Mouse (Mus musculus) kidney, adult 9 months (tissue): ENCODE measurements around the gene Tex9.
A peak's percentile ranks its signal among the peaks of the same experiment; 100 is the strongest.
"Not testable (repeated sequence)": the region's sequence is repeated elsewhere in the genome, so short reads cannot be mapped to it uniquely, and the experiment has no call there.

Experiments
- DNase-seq: peaks from one replicate; pipeline ENCODE4 v3.0.0; 2022

Gene Tex9

DNA sequence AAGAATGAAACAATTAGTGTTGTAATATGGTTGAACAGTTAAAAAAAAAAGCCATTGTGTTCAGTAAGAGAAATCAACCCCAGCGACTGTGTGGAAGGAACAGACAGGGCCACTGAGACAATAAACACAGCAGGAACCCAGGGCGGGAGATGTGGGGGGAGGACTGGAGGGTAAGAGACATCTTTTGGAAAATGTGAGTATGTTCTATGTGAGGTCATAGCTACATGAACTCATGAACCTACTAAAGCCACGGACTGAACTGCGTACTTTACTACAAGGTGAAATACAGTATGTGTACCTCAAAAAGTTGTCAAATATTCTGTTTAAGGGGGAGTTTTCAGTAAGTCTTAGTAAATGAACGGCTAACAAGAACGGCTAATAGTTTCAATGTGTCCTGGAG, 14.7 kb downstream of the Tex9 start:
- no peak for DNase-seq

DNA sequence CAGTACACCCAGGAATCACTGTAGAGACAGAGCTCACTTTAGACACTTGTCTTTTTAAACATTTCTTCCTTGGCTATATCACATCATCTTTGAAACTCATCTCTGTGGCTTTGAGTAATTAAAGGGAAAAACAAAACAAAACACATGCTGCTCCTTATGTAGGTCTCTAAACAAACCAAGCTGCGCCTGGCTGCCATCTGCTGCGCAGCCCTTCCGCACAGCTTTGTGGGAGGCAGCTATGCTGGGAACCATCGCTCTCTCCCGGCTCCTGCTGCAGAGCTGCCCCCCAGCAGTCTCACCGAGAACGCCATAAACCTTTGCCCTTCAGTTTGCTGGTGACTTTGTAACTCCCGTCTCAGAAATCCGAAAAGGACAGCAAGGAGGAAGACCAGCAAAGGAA, 16.5 kb downstream of the Tex9 start:
- no peak for DNase-seq

DNA sequence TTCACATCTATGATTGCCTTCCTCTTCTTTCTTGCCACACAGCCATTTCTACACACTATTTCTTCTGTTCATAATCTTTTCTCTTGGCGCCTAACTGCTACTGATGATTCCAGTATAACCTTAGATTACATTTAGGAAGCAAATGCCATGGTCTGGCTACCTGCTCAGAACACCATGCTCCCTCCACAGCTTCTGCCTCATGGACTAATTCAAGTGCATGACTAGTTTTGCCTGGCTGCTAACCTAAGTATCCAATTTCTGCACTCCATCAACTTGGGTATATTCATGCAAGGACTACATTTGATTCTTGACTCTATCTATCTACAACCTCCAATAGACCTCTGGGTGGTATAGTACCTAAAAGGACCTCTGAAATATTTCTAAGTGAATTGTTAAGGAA, 22.2 kb downstream of the Tex9 start:
- DNase-seq = no peak

DNA sequence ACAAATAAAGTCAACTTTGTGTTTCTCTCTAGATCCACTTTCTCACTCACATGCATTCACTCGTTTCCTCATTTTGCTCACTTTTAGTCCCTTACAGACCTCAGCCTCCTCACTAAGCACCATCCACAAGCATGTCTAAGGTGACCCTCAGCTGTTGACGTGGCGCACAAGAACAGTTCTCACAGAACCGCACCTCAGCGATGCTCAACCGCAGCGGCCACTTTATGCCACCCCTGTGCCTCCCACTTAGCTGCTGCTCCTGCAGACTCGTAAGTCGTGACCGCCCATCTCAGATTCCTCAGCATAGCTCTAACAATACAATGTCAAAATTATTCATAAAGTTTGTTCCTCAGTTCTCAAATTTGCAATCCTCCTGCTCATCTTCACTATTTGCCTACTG, 23.4 kb downstream of the Tex9 start:
- no peak for DNase-seq

DNA sequence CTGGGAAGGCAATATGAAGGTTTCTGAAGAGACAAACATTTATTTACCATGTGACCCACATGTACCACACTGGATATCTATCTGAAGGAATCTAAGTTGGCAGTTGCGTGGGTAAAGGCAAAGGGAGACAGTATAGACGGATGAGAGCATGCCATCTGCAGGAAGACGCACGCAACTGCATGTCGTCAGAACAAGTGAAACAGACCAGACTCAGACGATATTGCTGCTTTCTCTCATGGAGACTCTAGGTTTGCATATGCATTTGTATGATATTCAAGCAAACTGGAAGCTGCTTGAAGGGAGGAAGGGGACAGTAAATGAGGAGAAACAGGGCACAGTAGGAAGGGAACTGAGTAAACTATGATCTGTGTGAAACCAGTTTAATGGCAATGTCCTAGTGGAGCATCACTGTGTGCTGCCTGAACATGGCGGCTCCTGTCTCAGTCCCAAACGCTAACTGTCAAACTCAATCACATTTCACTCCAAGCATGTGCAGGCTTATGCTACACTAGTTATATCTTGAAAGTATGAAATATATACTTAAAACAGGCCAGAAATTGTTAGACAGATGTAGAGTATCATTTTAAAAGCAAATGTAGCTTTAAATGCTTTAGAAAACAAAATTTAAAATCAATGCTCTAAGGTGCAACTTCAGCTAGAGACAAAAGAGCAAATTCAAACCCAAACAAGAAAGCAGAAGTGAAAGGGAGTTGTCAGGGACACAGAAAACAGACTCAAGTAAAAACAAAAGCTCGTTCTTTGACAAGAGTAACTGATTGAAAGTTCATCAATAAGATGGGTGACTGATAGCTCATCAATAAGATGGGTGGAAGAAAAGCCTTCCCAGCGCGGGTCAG, 24.2 kb downstream of the Tex9 start:
- no peak for DNase-seq

DNA sequence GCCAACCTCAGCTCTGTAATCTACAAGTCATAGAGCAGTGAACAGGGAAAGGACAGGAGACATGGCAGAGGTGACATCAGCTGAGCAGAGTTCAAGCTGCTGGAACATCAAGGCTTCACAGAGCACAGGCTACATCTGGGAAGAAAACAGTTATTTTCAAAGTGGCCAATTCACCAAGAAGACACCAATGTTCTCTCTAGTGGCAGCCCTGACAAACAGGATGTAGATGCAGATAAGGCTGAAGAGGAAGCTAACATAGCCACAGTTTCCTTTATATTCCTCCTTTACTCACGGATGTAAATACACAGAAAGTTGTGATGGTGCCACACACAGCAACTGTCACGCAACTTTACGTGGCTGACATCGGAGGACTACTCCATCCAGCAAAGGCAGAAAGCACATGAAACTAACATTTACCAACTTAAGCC, 26.2 kb downstream of the Tex9 start:
- DNase-seq = no peak

DNA sequence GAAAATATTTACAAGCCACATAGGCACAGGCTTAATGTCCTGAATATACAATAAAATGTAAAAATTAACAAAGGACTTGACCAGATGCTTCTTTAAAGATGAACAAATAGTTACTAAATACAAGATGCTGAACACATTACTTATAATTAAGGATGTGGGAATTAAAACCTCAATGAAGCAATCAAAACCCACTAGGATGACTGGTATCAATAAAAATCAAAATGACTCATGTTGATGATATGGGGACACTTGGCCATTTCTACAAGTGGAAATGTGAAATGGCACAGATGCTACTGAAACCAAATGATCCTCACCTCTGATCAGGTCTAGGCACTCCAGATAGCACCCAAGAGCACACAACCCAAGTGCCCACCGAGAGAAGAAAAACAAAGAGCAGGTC, 27.2 kb downstream of the Tex9 start:
- no peak for DNase-seq

DNA sequence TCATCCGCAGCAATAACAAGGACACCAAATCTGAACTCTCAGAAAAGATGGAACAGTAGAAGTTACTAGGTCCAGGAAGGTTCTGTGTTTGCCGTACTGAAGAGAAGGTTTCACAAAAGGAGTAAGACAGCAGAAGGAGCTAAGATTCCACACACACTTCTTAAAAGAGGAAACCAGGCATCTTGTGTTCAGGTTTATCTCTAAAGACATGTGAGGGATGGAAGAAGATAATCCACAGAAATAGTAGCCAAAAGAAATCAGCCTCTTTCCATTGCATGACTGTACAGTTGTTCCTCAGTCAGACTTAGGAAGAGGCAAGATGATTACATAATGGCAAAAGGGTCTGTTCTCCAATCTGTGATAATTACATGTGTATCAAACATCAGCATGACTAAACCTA, 29.6 kb downstream of the Tex9 start:
- DNase-seq = no peak

DNA sequence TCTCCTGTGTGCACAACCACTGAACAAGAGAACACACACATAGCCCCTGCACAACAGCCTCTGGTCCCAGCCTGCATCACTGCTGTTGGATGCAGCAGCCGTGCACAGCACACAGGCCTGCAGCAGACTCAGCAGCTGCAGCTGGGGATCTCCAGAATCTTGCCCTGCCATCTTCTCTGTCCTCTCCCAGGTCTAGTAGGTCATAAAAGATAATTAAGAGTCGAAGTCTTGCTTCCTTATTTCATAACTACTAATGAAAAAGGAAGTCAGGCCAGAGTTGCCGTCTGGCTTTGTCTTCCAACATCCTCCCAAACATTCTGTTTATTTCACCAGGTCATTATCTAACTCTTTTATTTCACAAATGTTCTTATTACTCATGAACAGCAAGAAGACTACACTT, 31.2 kb downstream of the Tex9 start:
- DNase-seq = no peak

DNA sequence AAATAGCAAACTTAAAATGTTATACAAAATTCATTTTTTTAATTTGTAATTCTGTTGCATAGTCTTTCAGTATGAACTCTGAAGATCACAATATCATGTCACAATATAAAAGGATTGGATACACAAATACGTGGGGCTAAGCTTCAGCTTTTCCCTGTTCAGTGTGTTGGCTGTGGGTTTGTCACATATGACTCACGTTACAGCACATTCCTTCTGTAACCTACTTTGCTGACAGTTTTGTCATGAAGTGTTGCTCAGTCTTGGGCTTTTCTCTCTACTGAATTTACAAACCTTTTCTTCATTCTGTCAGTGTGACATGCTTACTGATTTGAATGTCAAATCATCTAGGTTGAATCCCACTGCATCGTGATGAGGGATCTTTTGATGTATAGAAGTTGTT, 32.3 kb downstream of the Tex9 start:
- no peak for DNase-seq

DNA sequence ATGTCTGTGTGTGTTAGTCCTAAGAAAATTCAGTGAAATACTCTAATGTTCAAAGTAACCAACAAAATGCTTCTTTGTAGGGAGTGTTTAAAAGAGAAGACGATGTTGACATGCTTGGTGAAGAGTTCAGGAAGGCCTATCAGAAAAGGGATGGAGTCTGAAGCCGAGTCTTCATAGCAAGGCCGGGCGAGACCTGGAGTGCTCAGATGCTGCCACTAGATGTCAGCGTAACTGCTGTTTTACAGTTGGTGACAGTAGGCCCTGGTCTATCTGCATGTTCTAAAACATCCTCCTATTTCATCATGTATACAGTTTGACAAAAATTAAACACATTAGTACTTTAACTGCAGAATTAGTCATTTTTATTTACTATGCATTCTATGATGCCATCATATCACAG, 33.8 kb downstream of the Tex9 start:
- peak; percentile 71 for DNase-seq

DNA sequence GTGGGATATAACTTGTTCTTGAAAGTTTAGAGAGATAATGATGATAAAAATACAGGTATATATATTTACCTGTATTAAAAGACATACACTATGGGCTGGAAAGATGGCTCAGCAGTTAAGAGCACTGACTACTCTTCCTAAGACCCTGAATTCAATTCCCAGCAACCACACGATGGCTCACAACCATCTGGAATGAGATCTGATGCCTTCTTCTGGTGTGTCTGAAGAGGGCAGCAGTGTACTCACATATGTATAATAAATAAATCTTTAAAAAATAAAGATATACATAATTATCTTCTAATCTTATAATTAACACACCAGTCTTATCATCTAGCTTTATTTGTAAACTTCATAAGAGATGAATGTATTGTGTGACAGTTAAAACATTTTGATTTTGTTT, 35.6 kb downstream of the Tex9 start:
- no peak for DNase-seq

DNA sequence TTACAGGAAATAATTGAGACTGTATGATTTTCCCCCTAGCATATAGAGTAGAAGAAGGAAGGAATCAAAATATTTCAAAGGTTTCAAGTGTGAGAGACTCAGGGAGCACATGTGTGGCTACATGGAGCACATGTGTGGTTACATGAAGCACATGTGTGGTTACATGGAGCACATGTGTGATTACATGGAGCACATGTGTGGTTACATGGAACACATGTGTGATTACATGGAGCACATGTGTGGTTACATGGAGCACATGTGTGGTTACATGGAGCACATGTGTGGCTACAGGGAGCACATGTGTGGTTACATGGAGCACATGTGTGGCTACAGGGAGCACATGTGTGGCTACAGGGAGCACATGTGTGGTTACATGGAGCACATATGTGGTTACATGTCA, 37.7 kb downstream of the Tex9 start:
- not testable (repeated sequence) for DNase-seq

DNA sequence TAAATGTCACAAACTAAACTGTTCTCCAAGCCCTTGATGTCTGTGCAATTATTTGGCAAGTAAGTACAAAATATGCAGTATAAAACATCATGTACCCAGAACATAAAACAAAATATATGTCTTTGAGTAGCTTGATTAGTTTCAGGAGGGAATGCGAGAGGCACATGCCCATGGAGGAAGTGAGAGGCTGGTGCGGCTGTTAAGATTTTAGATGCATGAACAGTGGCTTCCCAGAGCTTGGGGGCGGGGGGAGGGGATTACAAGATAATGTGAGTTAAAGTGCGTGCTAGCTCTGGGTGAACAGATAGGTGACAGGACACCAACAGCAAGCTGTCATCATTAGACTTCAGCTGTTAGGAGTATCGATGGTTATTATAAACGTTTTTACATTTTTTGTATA, 40.9 kb downstream of the Tex9 start:
- DNase-seq = no peak

DNA sequence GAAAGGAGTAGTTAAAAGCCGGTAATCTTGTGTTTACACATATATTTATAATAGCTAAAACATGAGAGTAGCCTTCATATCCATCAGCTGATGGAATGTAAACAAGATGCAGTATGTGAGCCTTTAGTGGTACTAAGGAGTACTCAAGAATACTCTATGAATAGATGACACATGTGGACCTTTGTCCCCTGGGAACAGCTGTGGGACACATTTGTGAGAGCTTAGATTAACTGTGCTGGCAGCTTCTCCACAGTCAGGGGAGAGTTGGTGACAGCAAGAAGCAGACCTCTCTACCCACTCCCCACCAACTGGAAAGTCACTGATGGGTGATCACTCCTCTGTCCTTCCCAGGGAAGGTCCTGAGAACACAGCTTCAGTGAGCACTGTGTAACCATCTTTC, 41.6 kb downstream of the Tex9 start:
- DNase-seq = no peak

DNA sequence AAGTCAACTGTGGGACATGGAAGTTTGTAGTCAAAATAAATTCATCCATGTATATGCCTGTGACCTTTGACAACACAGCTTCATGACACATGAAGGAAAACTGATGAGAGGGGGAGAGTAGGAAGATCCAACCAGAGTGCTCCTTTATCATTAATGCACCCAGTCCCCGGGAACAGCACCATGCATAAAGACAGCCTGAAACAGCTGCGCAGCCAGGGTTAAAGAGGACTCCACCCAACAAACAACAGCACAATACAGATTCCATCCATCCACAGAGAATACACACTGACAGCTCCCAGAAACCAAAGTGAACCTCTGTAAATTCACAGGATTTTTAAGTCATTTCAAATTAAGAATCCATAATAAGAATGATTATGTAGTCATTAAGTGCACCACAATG, 42.2 kb downstream of the Tex9 start:
- DNase-seq = no peak

DNA sequence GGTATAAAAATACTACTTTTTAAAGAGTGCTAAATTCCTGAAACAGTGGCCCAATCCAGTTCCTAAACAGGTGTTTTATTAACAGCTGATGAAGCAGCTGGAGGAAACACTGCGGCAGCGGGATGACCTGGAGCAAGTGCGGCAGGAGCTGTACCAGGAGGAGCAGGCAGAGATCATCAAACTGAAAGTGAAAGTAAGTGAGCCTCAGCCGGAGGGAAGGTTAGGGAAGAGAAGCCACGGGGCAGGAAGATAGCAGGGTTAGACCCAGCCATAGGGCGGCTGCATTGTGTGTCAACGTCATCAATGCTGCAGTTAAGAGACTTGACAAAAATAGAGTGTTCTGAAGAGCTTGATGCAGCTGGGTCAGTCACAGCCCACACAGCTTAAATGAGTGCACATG, 42.6 kb downstream of the Tex9 start:
- DNase-seq = peak; percentile 41

DNA sequence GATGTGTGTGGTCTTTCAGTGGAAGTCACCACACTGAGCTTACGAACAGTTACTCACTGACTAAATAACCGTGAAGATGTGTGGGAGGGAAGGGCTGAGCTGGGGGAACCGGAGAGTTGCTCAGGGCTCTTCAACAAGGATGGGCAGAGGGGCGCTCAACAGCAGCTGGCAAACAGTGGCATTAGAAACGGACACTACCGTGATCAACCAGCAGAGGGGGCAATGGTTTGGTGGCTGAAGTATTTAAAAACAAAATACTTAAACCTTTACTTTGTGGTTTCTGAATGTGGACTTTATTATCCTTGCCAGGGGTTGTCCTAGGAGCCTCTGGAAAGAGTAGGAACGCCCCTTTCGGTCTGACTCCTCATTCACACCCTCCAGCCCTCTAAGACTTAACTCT, 44.0 kb downstream of the Tex9 start:
- DNase-seq = peak; percentile 54

DNA sequence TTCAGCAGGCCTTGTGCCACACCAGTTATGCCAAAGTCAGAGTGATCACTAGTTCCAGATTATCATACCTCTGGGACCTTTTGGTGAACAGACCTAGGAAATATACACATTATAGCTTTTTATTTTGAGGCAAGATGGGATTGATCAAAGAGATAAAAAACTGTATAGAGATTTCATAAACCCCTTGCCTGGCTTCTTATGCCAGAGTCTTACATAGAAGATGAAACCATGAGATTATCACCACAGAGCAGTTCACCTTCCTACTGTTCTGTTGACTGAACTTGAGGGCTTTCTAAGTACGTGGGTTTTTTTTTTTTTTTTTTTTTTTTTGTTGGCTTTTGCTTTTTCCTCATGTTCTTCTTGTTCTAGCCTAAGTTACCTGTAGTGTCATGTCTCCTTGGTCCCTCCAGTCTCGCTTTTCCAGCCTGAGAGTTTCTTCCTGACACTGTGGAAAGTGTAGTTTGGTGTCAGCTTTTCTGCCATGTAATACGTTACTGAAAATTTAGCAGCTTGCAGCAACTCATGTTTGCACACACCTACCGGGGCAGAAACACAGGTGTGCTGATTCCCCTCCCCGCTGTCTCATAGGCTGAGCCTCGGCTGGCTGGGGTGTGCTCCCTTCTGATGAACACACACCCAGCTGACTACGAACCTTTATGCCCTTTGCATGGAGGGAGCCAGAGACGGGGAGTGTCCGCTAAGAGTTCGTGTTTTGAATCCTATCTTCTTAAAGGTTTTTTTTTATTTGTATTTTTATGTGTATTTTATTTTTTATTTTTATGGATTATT, 49.9 kb downstream of the Tex9 start:
- DNase-seq = no peak

DNA sequence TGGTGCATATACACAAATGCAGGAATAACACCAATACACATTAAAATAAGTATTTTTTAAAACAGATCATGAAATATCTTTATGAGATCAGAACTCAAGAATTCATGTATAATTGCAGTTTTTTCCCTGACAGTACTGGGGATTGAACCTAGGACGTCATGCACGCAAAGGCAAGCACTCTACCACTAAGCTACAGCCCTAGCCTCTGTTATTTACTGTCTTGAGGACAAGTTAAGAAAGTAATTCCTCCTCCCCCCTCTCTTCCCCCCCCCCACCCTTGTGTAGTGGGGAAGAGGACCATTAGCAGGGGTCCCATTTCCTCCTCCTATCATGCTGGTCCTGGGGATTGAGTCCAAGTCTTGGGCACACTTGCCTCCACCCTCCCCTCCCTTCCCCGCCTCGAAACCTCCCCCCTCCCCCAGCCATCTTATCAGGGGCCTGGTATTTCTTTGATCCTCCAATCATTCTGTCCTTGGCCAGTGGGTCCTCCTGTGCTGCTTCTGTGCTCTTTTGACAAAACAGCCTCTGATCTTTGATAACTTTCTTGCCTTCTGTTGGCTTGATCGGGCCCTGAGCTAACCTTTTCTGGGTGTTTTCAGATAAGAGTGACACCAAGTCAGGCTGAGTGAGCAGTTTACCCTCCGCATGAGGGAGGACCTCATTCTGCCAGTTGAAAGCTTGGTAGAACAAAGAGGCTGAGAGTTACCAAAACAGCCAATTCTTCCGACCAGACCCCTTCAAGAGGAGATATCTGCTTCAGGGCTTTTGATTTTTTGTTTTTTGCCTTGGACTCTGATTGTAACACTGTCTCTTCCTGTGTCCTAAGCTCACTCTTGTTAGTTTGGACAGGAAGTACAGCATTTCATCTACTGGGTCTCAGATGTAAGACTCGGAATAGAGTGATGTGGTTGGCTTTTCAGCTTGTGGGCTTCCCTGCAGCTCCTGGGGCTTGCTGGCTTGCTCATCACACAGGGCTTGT, 50.8 kb downstream of the Tex9 start:
- no peak for DNase-seq

DNA sequence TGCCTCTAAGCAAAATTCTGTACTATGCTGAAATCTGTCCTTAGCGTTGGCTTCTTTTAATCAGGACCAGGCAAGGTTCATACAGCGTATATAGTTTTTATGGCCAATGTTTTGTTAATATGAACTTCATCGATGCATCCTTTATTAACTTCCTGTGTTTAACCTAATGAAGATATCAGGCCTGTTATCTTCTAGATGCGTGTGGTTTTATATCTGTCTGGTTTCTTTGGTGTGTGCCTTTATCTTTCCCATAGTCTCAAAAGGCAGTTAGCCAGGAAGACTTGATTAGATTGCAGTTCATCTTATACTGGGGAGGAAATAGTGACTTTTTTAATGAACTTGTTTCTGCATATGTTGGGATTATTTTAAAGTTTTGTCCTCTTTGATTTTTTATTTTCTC, 51.7 kb downstream of the Tex9 start:
- DNase-seq = no peak

DNA sequence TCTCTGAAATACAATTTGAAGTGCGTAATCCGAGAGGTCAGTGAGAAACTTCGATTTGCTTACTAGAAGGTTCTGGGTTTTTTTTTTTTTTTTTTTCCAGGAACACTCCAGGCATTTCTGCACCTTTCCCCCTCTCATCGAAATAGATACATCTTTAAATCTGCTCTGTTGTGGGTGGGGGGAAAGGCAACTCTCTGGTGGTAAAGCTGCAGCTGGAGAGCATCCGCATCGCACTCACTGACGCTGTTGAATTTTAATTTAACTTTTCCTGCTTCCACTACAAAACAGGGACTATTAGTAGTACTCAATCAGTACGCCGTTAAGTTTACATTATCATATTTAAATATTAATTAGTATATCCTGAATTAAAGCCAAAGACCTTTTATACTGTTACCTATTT, 53.3 kb downstream of the Tex9 start:
- DNase-seq = no peak
